Mouse (Mus musculus) layer of hippocampus, adult 8-10 months (tissue): ENCODE results near the gene Spag8. TPM values are rescaled to one million over a fixed set of nuclear protein-coding genes. Genes with fewer than 3 reads are reported as not detected.

Experiments used
- DNase-seq, 2 experiments: peaks; one replicate each; pipeline ENCODE4 v3.0.0; 2022; ENCODE audit warnings: low spot score in 2 of 2
- total RNA-seq, 4 experiments: library from RNA; stranded (reverse); gene quantifications; 2 replicates each; pipeline ENCODE4 v1.2.4; 2022

Spag8 gene
- total RNA-seq, 4 experiments from 2014 or later, result 1.5 to 2.7 (median 2.0) TPM

GRCm38 (mm10) chr4:43652726-43653125 lies 668 bp downstream of the Spag8 start:
- no peak for DNase-seq

GRCm38 (mm10) chr4:43649783-43650182 lies 3.6 kb downstream of the Spag8 start:
- DNase-seq, result no peak

- DNase-seq, result peak in 1 of 2 experiments; percentile 1
Observed at GRCm38 (mm10) chr4:43640491-43640890, 12.9 kb downstream of the Spag8 start.

- peak; percentile 1 for DNase-seq
Observed at GRCm38 (mm10) chr4:43640076-43640475, 13.3 kb downstream of the Spag8 start.

DNA sequence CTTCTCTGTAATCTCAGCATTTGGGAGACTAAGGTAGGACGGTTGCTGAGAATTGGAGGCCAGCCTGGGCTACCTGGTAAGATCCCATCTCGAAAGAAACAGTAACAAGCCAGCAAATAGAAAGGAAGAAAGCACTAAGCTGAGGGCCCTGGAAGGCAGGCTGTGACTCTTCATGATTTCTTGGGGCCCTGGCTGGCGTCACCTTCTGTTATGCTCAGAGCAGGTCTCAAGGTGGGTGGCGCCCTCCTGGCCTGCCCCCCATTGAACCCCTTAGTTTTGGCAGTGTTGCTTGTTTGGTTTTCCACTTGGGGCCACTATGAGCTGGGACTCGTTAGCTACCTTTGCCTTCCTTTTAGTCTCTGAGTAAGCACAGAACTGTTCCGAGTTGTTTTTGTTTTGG lies 16.6 kb downstream of the Spag8 start:
- DNase-seq, result peak in 1 of 2 experiments; percentile 1

DNA sequence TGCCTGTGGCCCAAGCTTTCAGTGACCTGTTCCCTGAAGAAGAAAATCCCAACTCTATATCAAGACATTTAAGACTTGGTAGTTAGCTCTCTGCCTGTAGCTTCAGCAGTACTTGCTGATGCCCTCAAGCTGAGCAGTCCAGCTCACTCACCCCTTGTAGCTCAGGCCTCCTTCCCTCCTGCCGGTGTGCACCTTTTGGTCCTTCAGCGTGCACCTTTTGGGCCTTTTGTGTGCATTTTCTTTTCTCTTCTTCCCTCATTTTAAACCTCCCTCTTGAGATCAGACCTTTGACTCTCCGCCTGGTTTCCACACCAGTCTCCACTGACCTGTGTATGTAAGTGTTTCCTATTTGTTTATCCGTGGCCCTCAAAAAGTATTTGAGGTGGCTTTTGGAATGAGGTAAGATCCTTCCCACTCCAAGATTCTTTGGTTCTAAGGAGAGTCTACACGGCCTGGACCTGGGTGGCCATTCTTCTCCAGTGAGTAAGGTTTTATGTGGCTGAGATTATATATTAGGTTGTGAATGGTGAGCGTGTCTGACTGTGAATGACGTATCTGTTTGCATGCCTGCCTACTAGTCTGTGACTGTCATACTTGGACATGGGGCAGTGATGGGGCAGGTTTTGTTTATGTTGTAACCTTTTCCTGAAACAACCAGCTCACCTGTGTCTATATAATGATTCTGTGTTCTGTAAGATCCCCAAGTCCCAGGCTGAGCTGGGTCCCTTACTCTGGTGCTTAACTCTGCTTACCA lies 18.6 kb downstream of the Spag8 start:
- no peak for DNase-seq

- no peak for DNase-seq
Observed at GRCm38 (mm10) chr4:43633736-43634135, 19.7 kb downstream of the Spag8 start.

DNA sequence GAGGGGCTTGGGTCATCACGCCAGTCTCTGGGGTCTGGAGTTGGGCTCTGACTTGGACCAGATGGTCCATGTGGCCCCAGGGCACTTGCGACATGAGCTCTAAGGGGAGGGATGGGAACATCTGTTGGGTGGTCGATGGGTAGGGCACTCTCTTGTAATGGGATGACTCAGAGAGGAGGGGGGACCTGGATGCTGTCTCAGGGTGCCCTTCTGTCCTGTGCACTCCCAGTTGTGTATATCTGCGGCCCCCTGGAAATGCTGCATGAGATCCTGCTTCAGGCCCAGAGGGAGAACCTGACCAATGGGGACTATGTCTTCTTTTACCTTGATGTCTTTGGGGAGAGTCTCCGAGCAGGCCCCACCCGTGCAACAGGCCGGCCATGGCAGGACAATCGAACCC lies 20.1 kb downstream of the Spag8 start:
- no peak for DNase-seq

GRCm38 (mm10) chr4:43631956-43632920 lies 21.2 kb downstream of the Spag8 start:
- DNase-seq, result no peak

- no peak for DNase-seq
Observed at GRCm38 (mm10) chr4:43631046-43631955, 22.1 kb downstream of the Spag8 start, which contains the start of gene Npr2. Npr2 (plus strand) TSS chr4:43631935.

GRCm38 (mm10) chr4:43630671-43631045 lies 22.7 kb downstream of the Spag8 start:
- no peak for DNase-seq

DNA sequence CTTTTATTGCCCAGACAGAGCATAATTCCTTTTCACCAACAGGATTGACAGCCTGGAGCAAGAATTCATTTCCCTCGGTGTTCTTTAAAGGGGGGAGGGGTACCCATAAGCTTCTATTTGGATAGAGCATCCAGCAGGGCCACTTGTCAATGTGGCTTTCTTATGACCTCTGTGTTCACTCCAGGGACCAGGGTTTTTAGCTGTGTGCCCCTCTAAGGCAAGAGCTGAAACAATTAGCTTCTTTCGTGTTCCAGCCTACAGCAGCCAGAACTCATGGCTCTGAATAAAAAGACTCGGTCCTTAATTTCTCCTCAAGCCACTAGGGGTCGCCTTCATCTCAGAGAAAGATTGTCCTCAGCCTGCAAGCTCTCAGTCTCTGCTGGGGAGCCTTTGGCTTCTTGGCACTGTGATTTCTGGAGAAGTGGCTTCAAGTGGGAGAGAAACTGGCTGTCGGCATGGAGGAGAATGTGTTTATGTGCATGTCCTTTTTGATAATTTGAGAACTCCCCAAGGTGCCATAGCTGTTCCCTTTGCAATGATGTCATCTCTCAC lies 23.3 kb downstream of the Spag8 start:
- DNase-seq, result peak; percentile 84 to 88

DNA sequence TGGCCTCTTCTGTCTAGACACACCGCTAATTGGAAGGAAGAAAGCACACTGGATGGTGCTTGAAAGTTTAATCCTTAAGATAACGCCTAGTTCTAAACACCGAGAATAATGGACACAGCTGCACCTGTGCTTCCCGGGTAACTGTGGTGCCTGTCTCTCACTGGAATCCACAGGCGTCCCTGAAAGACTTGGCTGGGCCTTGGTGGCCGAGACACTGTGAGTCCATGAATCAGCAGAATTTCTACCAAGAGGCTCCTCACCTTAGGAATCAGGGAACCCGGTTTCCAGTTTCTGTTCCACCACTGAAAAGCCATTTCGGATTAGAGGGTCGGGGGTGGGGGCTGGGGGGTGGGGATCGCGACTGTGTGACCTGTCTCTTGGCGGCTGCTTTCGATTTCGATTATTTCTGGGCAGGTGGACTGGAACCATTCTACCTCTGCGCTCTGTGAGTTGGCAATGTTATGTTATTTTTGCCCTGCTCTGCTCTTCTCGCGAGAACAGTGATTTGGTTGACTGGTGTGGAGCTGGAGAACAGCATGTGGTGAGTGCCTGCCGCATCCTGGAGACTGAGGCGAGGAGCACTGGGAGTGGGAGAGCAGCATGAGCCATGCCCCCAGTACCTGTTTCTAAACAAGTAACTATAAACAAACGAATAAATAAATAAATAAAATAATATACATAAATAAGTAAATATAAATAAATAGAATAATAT lies 24.1 kb downstream of the Spag8 start:
- DNase-seq, result no peak

DNA sequence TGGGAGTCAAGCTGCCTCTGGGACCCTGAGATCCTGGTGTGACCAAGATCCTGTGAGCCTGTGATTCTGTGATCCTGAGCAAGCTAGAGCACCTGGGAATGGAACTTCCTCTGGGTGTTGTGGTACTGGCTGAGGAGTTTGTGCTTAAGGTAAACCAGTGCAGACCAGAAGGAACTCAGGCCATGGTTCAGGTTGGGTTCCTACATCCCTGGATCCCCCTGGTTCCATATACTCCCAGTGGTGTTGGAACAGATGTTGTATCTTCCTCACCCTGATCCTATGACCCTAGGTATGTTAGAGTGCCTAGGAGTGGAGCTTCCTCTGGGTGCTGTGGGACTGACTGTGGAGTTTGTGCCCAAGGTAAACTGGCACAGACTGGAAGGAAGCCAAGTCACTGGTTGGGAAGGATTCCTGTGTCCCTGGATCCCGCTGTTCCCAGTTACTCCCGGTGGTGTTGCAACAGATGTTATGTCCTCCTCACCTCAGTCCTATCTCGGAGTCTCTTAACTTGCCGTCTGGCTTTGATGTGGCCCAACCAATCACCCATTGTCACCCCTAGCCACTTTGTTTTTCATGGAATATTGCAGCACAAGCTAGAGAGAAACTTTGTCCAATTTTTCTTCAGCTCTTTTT lies 33.1 kb downstream of the Spag8 start:
- DNase-seq, result no peak

DNA sequence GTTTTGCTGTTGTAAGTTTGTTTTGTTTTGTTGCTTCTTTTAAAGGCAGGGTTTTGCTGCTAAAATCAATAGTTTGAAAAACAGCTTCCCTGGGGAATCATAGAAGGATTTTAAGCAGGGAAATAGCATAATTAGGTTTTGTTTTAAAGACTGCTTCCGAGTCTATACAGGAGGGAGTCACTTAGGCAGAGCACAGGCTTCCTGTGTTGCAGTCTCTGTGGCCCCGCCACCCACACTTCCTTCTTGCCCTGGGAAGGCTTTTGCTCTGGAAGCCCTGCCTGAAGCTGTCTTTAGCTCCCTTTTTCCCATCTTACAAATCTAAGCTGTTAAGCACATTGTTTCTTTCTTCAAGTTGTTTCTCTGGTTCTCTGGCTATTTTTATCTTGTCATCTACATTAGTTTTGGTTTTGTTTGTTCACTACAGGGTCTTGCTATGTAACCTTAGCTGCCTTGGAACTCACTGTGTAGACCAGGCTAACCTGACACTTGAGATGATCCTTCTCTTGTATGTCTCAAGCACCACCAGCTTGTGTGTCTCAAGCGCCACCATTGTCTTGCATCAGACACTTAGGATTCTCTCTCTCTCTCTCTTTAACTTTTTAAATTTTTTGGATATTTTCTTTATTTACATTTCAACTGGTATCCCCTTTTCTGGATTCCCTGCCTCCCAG lies 40.2 kb downstream of the Spag8 start:
- no peak for DNase-seq

DNA sequence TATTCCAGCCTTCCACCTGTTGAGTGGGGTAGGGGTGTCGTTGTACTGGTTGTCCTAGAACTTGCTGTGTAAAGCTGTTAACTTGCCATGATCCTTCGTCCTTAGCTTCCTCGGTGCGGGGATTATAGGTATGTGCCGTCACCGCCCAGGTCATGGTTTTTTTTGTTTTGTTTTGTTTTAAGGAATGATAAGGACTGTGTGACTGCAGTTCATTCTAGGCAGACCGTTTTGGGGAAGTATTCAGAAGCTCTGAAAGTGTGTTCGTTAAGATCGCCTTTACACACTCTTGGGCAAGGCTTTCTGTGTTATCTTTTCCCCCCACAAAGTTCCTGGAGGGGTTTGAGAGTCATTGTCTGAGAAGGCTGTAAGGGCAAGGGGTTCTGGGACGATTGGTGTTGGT lies 40.9 kb downstream of the Spag8 start:
- no peak for DNase-seq

- no peak for DNase-seq
Observed at GRCm38 (mm10) chr4:43604751-43605685, 48.4 kb downstream of the Spag8 start.

DNA sequence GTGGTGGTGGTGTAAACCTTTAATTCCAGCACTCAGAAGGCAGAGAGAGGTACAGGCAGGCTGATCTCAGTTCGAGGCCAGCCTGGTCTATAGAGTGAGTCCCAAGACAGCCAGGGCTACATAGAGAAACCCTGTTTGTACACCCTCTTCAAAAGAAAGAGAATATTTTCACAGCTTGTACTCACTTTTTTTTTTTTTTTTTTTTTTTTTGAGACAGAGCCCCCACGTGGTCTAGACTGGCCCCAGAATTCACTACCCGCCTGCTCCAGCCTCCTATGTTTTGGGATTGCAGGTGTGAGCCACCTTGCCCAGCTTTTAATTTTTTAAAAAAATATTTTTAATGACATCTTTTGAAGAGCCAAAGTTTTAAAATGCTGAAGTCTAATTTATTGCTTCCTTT lies 49.3 kb downstream of the Spag8 start:
- no peak for DNase-seq
